26 mouse cellular contexts compared by ENCODE assay signal in the genomic region with DNA sequence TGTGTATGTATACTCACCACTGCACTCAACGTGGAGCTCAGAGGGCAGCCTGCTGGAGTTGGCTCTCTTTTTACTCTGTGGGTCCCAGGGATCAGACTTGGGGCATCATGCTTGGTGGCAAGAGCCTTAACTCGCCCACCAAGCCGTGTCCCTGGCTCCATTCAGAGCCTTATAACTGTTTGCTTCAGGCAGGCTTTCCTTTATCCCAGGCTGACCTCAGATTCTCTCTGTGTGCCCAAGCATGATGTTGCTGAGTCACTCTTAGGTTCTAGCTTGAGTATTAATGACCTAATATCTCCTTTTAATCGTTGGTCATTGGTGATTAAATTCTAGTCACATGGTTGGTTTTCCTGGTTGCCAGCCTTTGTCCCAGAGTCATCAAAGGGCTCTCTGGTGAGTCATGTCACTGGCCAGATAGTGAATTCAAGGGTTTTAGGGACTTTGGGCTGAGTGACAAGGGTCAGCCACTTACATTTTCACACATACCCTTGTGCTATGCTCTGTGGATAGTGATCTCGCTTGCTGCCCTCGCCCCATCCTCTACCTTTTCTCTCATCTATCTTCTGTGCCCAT. TPM values are rescaled to one million over a fixed set of nuclear protein-coding genes. Genes with fewer than 3 reads are reported as not detected.
A peak's percentile ranks its signal among the peaks of the same experiment; 100 is the strongest.
DNase-seq lines count a peak whose midpoint lies in the region; ATAC-seq and TF ChIP-seq lines count a peak whose summit lies in the region.
"Had no signal": no experiment of that assay in that cellular context is flagged by ENCODE, and none has a peak within 500 bp of the region (broad histone marks: within the 10 kb centered on the region; RNA-seq: fewer than 3 reads in every experiment).

No protein-coding gene starts in this region.

- TF ChIP-seq CTCF in intestine, postnatal 0 days (IDR thresholded peaks at IDR 0.05; ENCODE audit: low read depth): no peak

- no peak overlapping the region for H3K4me2 ChIP-seq in intestine, postnatal 0 days (replicated peaks; ENCODE audit: low read depth)
- no peak overlapping the region for H3K4me2 ChIP-seq in hindbrain, embryonic 11.5 days (replicated peaks; ENCODE audit: low read depth, low read length)
- H3K4me2 ChIP-seq: embryonic facial prominence, embryonic 12.5 days; heart, embryonic 15.5 days; hindbrain, embryonic 13.5 days; limb, embryonic 15.5 days; midbrain, embryonic 13.5 days; stomach, embryonic 15.5 days had no signal

- no peak for ATAC-seq in megakaryocyte, adult 5-6 weeks (ENCODE audit: poor library complexity, severe bottlenecking)
- ATAC-seq in intestine, postnatal 0 days: peak; percentile 86
- no peak for ATAC-seq in hindbrain, embryonic 11.5 days (ENCODE audit: low FRiP score)
- ATAC-seq: forebrain, embryonic 14.5 days; midbrain, embryonic 13.5 days had no signal

- peaks cover 77% of the 10 kb centered on the region for H3K36me3 ChIP-seq in megakaryocyte, embryonic 14.5 days (replicated peaks; ENCODE audit: low read length)
- peaks cover 25% of the 10 kb centered on the region for H3K36me3 ChIP-seq in intestine, postnatal 0 days (ENCODE audit: control insufficient read depth, insufficient read depth)
- peaks cover 8% of the 10 kb centered on the region; the same call in 1 of the 2 replicates for H3K36me3 ChIP-seq in hindbrain, embryonic 11.5 days (ENCODE audit: control insufficient read depth, insufficient read depth, low read length)

- no peaks in the 10 kb centered on the region for H3K27me3 ChIP-seq in megakaryocyte, embryonic 14.5 days (replicated peaks)
- no peaks in the 10 kb centered on the region for H3K27me3 ChIP-seq in intestine, postnatal 0 days (replicated peaks; ENCODE audit: control insufficient read depth, insufficient read depth, low read length)
- no peaks in the 10 kb centered on the region for H3K27me3 ChIP-seq in hindbrain, embryonic 11.5 days (ENCODE audit: control insufficient read depth, insufficient read depth, low read length)
- H3K27me3 ChIP-seq: embryonic facial prominence, embryonic 12.5 days; heart, embryonic 15.5 days; hindbrain, embryonic 13.5 days; limb, embryonic 15.5 days; midbrain, embryonic 13.5 days; stomach, embryonic 15.5 days had no signal

- DNase-seq in adrenal gland, adult 2 months: peak; percentile 71
- no peak for DNase-seq in adrenal gland, postnatal 25 days
- no peak for DNase-seq in gastrocnemius, adult 8-10 months (ENCODE audit: low spot score in 2 of 2)
- no peak for DNase-seq in hindbrain, embryonic 11.5 days (ENCODE audit: low spot score)
- DNase-seq: cerebellum, adult 11-12 months; cerebellum, adult 9-11 months; embryo, embryonic 11 days; gastrocnemius, postnatal 25 days; heart, adult 11 months; heart, postnatal 36 days; kidney, adult 9 months; kidney, postnatal 10 days; lung, postnatal 36 days; thymus, postnatal 14 days had no signal

- H3K4me3 ChIP-seq in megakaryocyte, embryonic 14.5 days (replicated peaks): peak overlapping the region; percentile 69
- H3K4me3 ChIP-seq in intestine, postnatal 0 days (ENCODE audit: low read depth, low read length): no peak overlapping the region
- no peak overlapping the region for H3K4me3 ChIP-seq in hindbrain, embryonic 11.5 days (ENCODE audit: low read depth, low read length)
- H3K4me3 ChIP-seq: embryonic facial prominence, embryonic 12.5 days; heart, embryonic 10.5 days; heart, embryonic 15.5 days; hindbrain, embryonic 13.5 days; limb, embryonic 10.5 days; limb, embryonic 15.5 days; midbrain, embryonic 13.5 days; stomach, embryonic 15.5 days had no signal

- H3K9me3 ChIP-seq in megakaryocyte, embryonic 14.5 days: no peaks in the 10 kb centered on the region
- H3K9me3 ChIP-seq in intestine, postnatal 0 days (ENCODE audit: control insufficient read depth): no peaks in the 10 kb centered on the region
- H3K9me3 ChIP-seq in hindbrain, embryonic 11.5 days (ENCODE audit: control insufficient read depth, low read length): no peaks in the 10 kb centered on the region
- H3K9me3 ChIP-seq: embryonic facial prominence, embryonic 12.5 days; heart, embryonic 10.5 days; heart, embryonic 15.5 days; hindbrain, embryonic 13.5 days; limb, embryonic 10.5 days; limb, embryonic 15.5 days; midbrain, embryonic 13.5 days; stomach, embryonic 15.5 days had no signal

- peaks cover 54% of the 10 kb centered on the region for H3K4me1 ChIP-seq in megakaryocyte, embryonic 14.5 days
- no peaks in the 10 kb centered on the region for H3K4me1 ChIP-seq in intestine, postnatal 0 days (replicated peaks; ENCODE audit: control insufficient read depth, insufficient read depth, low read length)
- no peaks in the 10 kb centered on the region for H3K4me1 ChIP-seq in hindbrain, embryonic 11.5 days (replicated peaks; ENCODE audit: control insufficient read depth, insufficient read depth, low read length)
- H3K4me1 ChIP-seq: embryonic facial prominence, embryonic 12.5 days; heart, embryonic 10.5 days; heart, embryonic 15.5 days; hindbrain, embryonic 13.5 days; limb, embryonic 10.5 days; limb, embryonic 15.5 days; midbrain, embryonic 13.5 days; stomach, embryonic 15.5 days had no signal

- peak overlapping the region; percentile 41; the same call in 1 of the 2 replicates for H3K27ac ChIP-seq in intestine, postnatal 0 days (ENCODE audit: low read depth, low read length)
- no peak overlapping the region for H3K27ac ChIP-seq in hindbrain, embryonic 11.5 days (ENCODE audit: low read depth, low read length)
- H3K27ac ChIP-seq: embryonic facial prominence, embryonic 12.5 days; heart, embryonic 10.5 days; heart, embryonic 15.5 days; hindbrain, embryonic 13.5 days; limb, embryonic 10.5 days; limb, embryonic 15.5 days; midbrain, embryonic 13.5 days; stomach, embryonic 15.5 days had no signal

- no peak overlapping the region for H3K9ac ChIP-seq in intestine, postnatal 0 days (ENCODE audit: low read depth, low read length)
- H3K9ac ChIP-seq in hindbrain, embryonic 11.5 days (ENCODE audit: low read depth, low read length): no peak overlapping the region
- H3K9ac ChIP-seq: embryonic facial prominence, embryonic 12.5 days; heart, embryonic 15.5 days; hindbrain, embryonic 13.5 days; limb, embryonic 15.5 days; midbrain, embryonic 13.5 days; stomach, embryonic 15.5 days had no signal

- 72% methylated on average over 6 of the region's 6 CpGs for WGBS in intestine, postnatal 0 days
- WGBS in hindbrain, embryonic 11.5 days: 94% methylated on average over 6 of the region's 6 CpGs

RNA-seq across cellular contexts. Expression of gene Tyw1, which starts 9.1 kb away (rescaled TPM):
- 10 to 100 TPM; 25.8 to 32.3 TPM for total RNA-seq in adrenal gland, adult 2 months (2021)
- polyA plus RNA-seq in adrenal gland, adult 2 months (2012; rRNA removed): 8.1 and 8.2 TPM in 2 replicates
- 32.0 and 34.1 TPM in 2 replicates for total RNA-seq in adrenal gland, postnatal 25 days (2021)
- polyA plus RNA-seq in megakaryocyte, embryonic 14.5 days (2012; ENCODE audit: insufficient read depth, low replicate concordance): 7.7 TPM in 1 of 2 replicates, not detected in the other
- total RNA-seq in megakaryocyte, adult 5-6 weeks (2015): 10.1 and 11.1 TPM in 2 replicates
- 24.0 and 24.4 TPM in 2 replicates for total RNA-seq in megakaryocyte, adult 5-6 weeks (2017)
- 12.0 and 15.0 TPM in 2 replicates for polyA plus RNA-seq in intestine, postnatal 0 days (2015; fragmentation: Nextera tagmentation; extraction: Ambion mirVana)
- total RNA-seq in gastrocnemius, adult 8-10 months (2022): 10 to 100 TPM in 2 of 4 experiments, 1 to 10 TPM in 2; 9.6 to 13.8 (median 11.3) TPM
- polyA plus RNA-seq in hindbrain, embryonic 11.5 days (2014; fragmentation: Nextera tagmentation; extraction: Ambion mirVana): 29.1 and 29.9 TPM in 2 replicates

RNA-seq across cellular contexts. Expression of gene Sbds, which starts 9.2 kb away (rescaled TPM):
- total RNA-seq in adrenal gland, adult 2 months (2021): 100 to 1,000 TPM; 103 to 138 TPM
- 44.3 and 46.6 TPM in 2 replicates for polyA plus RNA-seq in adrenal gland, adult 2 months (2012; rRNA removed)
- total RNA-seq in adrenal gland, postnatal 25 days (2021): 104 and 110 TPM in 2 replicates
- polyA plus RNA-seq in megakaryocyte, embryonic 14.5 days (2012; ENCODE audit: insufficient read depth, low replicate concordance): 4.5 and 16.0 TPM in 2 replicates
- 31.0 and 35.4 TPM in 2 replicates for total RNA-seq in megakaryocyte, adult 5-6 weeks (2015)
- 58.1 and 62.2 TPM in 2 replicates for total RNA-seq in megakaryocyte, adult 5-6 weeks (2017)
- 97.7 and 105 TPM in 2 replicates for polyA plus RNA-seq in intestine, postnatal 0 days (2015; fragmentation: Nextera tagmentation; extraction: Ambion mirVana)
- 10 to 100 TPM; 26.8 to 34.1 (median 28.8) TPM for total RNA-seq in gastrocnemius, adult 8-10 months (2022)
- polyA plus RNA-seq in hindbrain, embryonic 11.5 days (2014; fragmentation: Nextera tagmentation; extraction: Ambion mirVana): 75.3 and 76.0 TPM in 2 replicates

RNA-seq across cellular contexts. Expression of gene Tmem248, which starts 47.6 kb away (rescaled TPM):
- total RNA-seq in adrenal gland, adult 2 months (2021): 10 to 100 TPM; 66.7 to 78.7 TPM
- 45.8 and 51.1 TPM in 2 replicates for polyA plus RNA-seq in adrenal gland, adult 2 months (2012; rRNA removed)
- 42.0 and 53.0 TPM in 2 replicates for total RNA-seq in adrenal gland, postnatal 25 days (2021)
- 11.9 and 29.8 TPM in 2 replicates for polyA plus RNA-seq in megakaryocyte, embryonic 14.5 days (2012; ENCODE audit: insufficient read depth, low replicate concordance)
- total RNA-seq in megakaryocyte, adult 5-6 weeks (2015): 33.7 and 36.5 TPM in 2 replicates
- 35.1 and 38.1 TPM in 2 replicates for total RNA-seq in megakaryocyte, adult 5-6 weeks (2017)
- 45.7 and 47.0 TPM in 2 replicates for polyA plus RNA-seq in intestine, postnatal 0 days (2015; fragmentation: Nextera tagmentation; extraction: Ambion mirVana)
- total RNA-seq in gastrocnemius, adult 8-10 months (2022): 10 to 100 TPM; 52.7 to 61.0 (median 55.8) TPM
- polyA plus RNA-seq in hindbrain, embryonic 11.5 days (2014; fragmentation: Nextera tagmentation; extraction: Ambion mirVana): 28.7 and 29.9 TPM in 2 replicates
